Mouse (Mus musculus) myocyte (in vitro differentiated cells): ENCODE data around the gene Vax1.

ENCODE experiments used
- CEBPB ChIP-seq: IDR thresholded peaks from 2 replicates; pipeline ENCODE4 v1.6.1; 2011; ENCODE audit warnings: mild to moderate bottlenecking, moderate library complexity; ENCODE audit not compliant: poor library complexity, insufficient read depth, severe bottlenecking
- E2F4 ChIP-seq: IDR thresholded peaks from one replicate; pipeline ENCODE4 v1.6.1; 2011; ENCODE audit warnings: mild to moderate bottlenecking, control low read depth, moderate library complexity; ENCODE audit not compliant: insufficient read depth
- MAX ChIP-seq: IDR thresholded peaks from one replicate; pipeline ENCODE4 v1.6.1; 2011; ENCODE audit warnings: low read depth, mild to moderate bottlenecking, control low read depth
- MYOD1 ChIP-seq, 3 experiments: IDR thresholded peaks; one replicate each; pipeline ENCODE4 v1.6.1; 2011; ENCODE audit warnings: control low read depth in 2 of 3, low read depth in 2 of 3, mild to moderate bottlenecking in 2 of 3, moderate library complexity in 1 of 3; ENCODE audit not compliant: insufficient read length in 2 of 3, control insufficient read depth in 1 of 3
- MYOG ChIP-seq, 3 experiments: IDR thresholded peaks; one replicate each; pipeline ENCODE4 v1.6.1; 2011; ENCODE audit warnings: control low read depth in 2 of 3, low read depth in 2 of 3, mild to moderate bottlenecking in 2 of 3; ENCODE audit not compliant: insufficient read length in 2 of 3, control insufficient read depth in 1 of 3, insufficient read depth in 1 of 3
- POLR2A ChIP-seq: IDR thresholded peaks from one replicate; pipeline ENCODE4 v1.6.1; 2011; ENCODE audit warnings: low read depth, mild to moderate bottlenecking, control low read depth, moderate library complexity; ENCODE audit not compliant: insufficient read length
- POLR2AphosphoS2 ChIP-seq: IDR thresholded peaks from one replicate; pipeline ENCODE4 v1.6.1; 2011; ENCODE audit warnings: low read depth, control low read depth; ENCODE audit not compliant: insufficient read length
- REST ChIP-seq: IDR thresholded peaks from one replicate; pipeline ENCODE4 v1.6.1; 2011; ENCODE audit warnings: mild to moderate bottlenecking, control low read depth, moderate library complexity; ENCODE audit not compliant: insufficient read depth, insufficient read length
- SRF ChIP-seq: IDR thresholded peaks from one replicate; pipeline ENCODE4 v1.6.1; 2011; ENCODE audit warnings: low read depth; ENCODE audit not compliant: control insufficient read depth, insufficient read length
- TCF12 ChIP-seq: IDR thresholded peaks from one replicate; pipeline ENCODE4 v1.6.1; 2011; ENCODE audit warnings: mild to moderate bottlenecking, control low read depth; ENCODE audit not compliant: poor library complexity, insufficient read depth, severe bottlenecking
- TCF3 ChIP-seq: IDR thresholded peaks from one replicate; pipeline ENCODE4 v1.6.1; 2011; ENCODE audit warnings: low read depth, control low read depth; ENCODE audit not compliant: insufficient read length
- USF1 ChIP-seq: IDR thresholded peaks from one replicate; pipeline ENCODE4 v1.6.1; 2011; ENCODE audit warnings: low read depth, mild to moderate bottlenecking, control low read depth, moderate library complexity

- TF ChIP-seq MAX (no peak), POLR2A (no peak), MYOD1 (IDR thresholded peaks at IDR 0.05; ENCODE audit: control insufficient read depth in 1 of 3, insufficient read length in 2 of 3, low read depth in 2 of 3) (no peak), CEBPB (no peak), E2F4 (no peak), USF1 (no peak), REST (no peak), TCF12 (no peak), MYOG (IDR thresholded peaks at IDR 0.05; ENCODE audit: control insufficient read depth in 1 of 3, insufficient read depth in 1 of 3, insufficient read length in 2 of 3, low read depth in 2 of 3) (no peak), POLR2AphosphoS2 (no peak), TCF3 (no peak), SRF (no peak)
Observed at GRCm38 (mm10) chr19:59145064-59145463, 24.8 kb downstream of the Vax1 start.
